Mouse (Mus musculus) G1E (cell line): Measurements from ENCODE around the gene Gpr65. TPM values are rescaled to one million over a fixed set of nuclear protein-coding genes. Genes with fewer than 3 reads are reported as not detected.

Experiments
- ATAC-seq: 2 replicates; pipeline ENCODE4 v1.8.0; 2016; ENCODE audit warnings: mild to moderate bottlenecking; ENCODE audit not compliant: insufficient number of reproducible peaks, poor library complexity, low FRiP score, severe bottlenecking; ENCODE audit errors: extremely low read depth
- DNase-seq: peaks from one replicate; pipeline ENCODE4 v3.0.0; 2012; ENCODE audit warnings: low spot score
- H3K27me3 ChIP-seq: 2 replicates; pipeline ENCODE4 v1.6.1; 2012; ENCODE audit warnings: mild to moderate bottlenecking, low read length, inconsistent platforms; ENCODE audit not compliant: insufficient read depth
- H3K36me3 ChIP-seq: replicated peaks from 2 replicates; pipeline ENCODE3; 2012; ENCODE audit warnings: mild to moderate bottlenecking, inconsistent platforms
- H3K4me1 ChIP-seq: 2 replicates; pipeline ENCODE4 v1.6.1; 2012; ENCODE audit warnings: low read depth, low read length, inconsistent platforms, mixed read lengths; ENCODE audit not compliant: insufficient read depth
- H3K4me3 ChIP-seq: 2 replicates; pipeline ENCODE4 v1.5.1; 2012; ENCODE audit warnings: low read depth, mild to moderate bottlenecking, inconsistent platforms, low read length, moderate library complexity, mixed read lengths
- H3K9me3 ChIP-seq: replicated peaks from 2 replicates; pipeline ENCODE4 v1.6.1; 2012; ENCODE audit warnings: inconsistent platforms
- CTCF ChIP-seq: IDR thresholded peaks from 2 replicates; pipeline ENCODE4 v1.5.1; 2012; ENCODE audit warnings: low read depth, low read length, inconsistent platforms, mixed read lengths
- GATA1 ChIP-seq: IDR thresholded peaks from 2 replicates; pipeline ENCODE4 v1.6.1; 2012; ENCODE audit warnings: borderline replicate concordance, low read length, inconsistent platforms, mixed read lengths
- GATA2 ChIP-seq: IDR thresholded peaks from 2 replicates; pipeline ENCODE4 v1.6.1; 2012; ENCODE audit warnings: low read depth, low read length, inconsistent platforms, borderline replicate concordance
- POLR2AphosphoS5 ChIP-seq: IDR thresholded peaks from 2 replicates; pipeline ENCODE4 v1.6.1; 2012; ENCODE audit warnings: low read depth, low read length, inconsistent platforms; ENCODE audit not compliant: insufficient replicate concordance
- TAL1 ChIP-seq: conservative IDR thresholded peaks from 2 replicates; pipeline ENCODE4 v1.6.1; 2012; ENCODE audit warnings: low read depth, low read length, inconsistent platforms, mixed read lengths
- polyA plus RNA-seq: library from polyadenylated mRNA; stranded (reverse); fragments of >175 nt; gene quantifications from 2 replicates; pipeline ENCODE4 v1.2.3, GENCODE M21; 2012
- total RNA-seq, 2 experiments: library from RNA; stranded (forward) in 1 of 2; stranded (reverse) in 1 of 2; fragments of 200-1000 nt in 1 of 2; fragments of >200 nt in 1 of 2; fragmentation: Nextera tagmentation in 1 of 2; gene quantifications; 2 replicates each; pipeline ENCODE4 v1.2.3; 2014 to 2017

Gene Gpr65
- total and polyA plus RNA-seq, 3 experiments: 2.4 to 232 (median 144) TPM

GRCm38 (mm10) chr12:98249671-98250070 is 18.8 kb upstream of the Gpr65 start:
- Histone ChIP-seq H3K36me3 (peaks cover 64% of the 10 kb centered on the region), H3K9me3 (no peaks in the 10 kb centered on the region), H3K4me3 (no peak overlapping the region), H3K4me1 (peaks cover 38% of the 10 kb centered on the region), H3K27me3 (no peaks in the 10 kb centered on the region)
- no peak for TF ChIP-seq POLR2AphosphoS5
- no peak for TF ChIP-seq GATA1
- no peak for TF ChIP-seq GATA2
- DNase-seq (no peak), ATAC-seq (peak; percentile 46)

DNA sequence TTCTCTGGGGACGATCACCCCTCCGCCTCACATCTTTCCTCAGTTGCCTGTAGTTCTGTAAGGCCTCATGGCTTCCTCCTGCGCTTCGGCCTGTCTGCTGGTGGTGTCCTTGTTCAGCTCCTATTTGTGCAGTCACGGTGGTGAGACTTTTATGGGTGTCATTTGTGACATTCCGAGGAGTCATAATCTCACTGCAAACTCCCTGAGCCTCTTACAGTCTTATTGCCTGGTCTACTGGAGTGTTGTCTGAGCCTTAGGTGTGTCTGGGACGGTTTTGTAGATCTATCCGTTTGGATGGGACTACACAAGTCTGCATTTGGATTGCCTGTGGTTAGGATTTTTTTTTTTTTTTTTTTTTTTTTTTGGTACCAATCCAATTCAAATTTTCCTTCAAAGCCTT is 18.1 kb upstream of the Gpr65 start:
- no peak for TF ChIP-seq GATA1
- no peak for DNase-seq
- H3K4me1 ChIP-seq: peaks cover 40% of the 10 kb centered on the region
- no peaks in the 10 kb centered on the region for H3K9me3 ChIP-seq
- no peak for ATAC-seq
- H3K27me3 ChIP-seq: no peaks in the 10 kb centered on the region
- H3K4me3 ChIP-seq: no peak overlapping the region
- peaks cover 65% of the 10 kb centered on the region for H3K36me3 ChIP-seq

- H3K4me1 ChIP-seq: peaks cover 43% of the 10 kb centered on the region
- H3K9me3 ChIP-seq: no peaks in the 10 kb centered on the region
- TF ChIP-seq GATA1 (no peak), GATA2 (no peak), TAL1 (no peak), POLR2AphosphoS5 (no peak), CTCF (no peak)
- H3K27me3 ChIP-seq: no peaks in the 10 kb centered on the region
- no peak for ATAC-seq
- DNase-seq: no peak
- H3K4me3 ChIP-seq: no peak overlapping the region
- H3K36me3 ChIP-seq: peaks cover 68% of the 10 kb centered on the region
These were observed 16.0 kb upstream of the Gpr65 start for GRCm38 (mm10) chr12:98252417-98252816.

DNA sequence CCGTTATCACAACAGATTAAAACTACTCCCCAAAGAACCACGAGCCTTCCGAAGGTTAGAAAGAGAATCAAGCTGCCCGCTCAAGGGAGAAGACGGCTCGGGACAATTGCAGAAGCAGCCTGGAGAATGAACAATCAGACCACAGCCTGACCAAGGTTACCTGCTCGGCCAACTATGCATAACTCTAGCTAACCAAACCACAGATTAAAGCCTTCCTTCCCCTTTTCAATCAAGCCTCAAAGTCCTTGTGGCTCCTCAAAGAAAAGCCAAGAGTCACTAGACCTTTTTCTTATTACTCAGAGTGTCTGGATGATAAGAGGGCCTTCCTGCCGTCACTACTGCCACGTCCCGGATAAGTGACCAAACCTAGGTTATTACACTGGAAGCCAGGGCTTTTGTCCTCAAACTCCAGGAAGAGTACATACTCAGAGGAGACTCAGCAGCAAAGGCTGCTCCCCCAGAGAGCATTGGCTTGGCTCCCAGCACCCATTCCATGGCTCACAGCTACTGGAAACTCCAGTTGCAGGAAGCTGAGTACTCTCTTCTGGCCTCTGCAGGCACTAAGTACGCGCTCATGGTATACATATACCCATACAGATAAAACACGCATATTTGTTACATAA is 13.0 kb upstream of the Gpr65 start:
- no peaks in the 10 kb centered on the region for H3K27me3 ChIP-seq
- no peak overlapping the region for H3K4me3 ChIP-seq
- DNase-seq (no peak), ATAC-seq (peak; percentile 50)
- peaks cover 55% of the 10 kb centered on the region for H3K36me3 ChIP-seq
- no peaks in the 10 kb centered on the region for H3K9me3 ChIP-seq
- peaks cover 50% of the 10 kb centered on the region for H3K4me1 ChIP-seq
- TF ChIP-seq GATA2: no peak
- no peak for TF ChIP-seq POLR2AphosphoS5
- TF ChIP-seq GATA1: no peak
- TF ChIP-seq TAL1: no peak
- TF ChIP-seq CTCF: no peak

- no peaks in the 10 kb centered on the region for H3K27me3 ChIP-seq
- ATAC-seq (no peak), DNase-seq (no peak)
- peaks cover 73% of the 10 kb centered on the region for H3K4me1 ChIP-seq
- TF ChIP-seq POLR2AphosphoS5 (no peak), TAL1 (no peak), GATA2 (no peak), GATA1 (no peak), CTCF (no peak)
- H3K4me3 ChIP-seq: peak overlapping the region; percentile 86
- H3K9me3 ChIP-seq: no peaks in the 10 kb centered on the region
- H3K36me3 ChIP-seq: peaks cover 29% of the 10 kb centered on the region
These were observed 10.0 kb upstream of the Gpr65 start for GRCm38 (mm10) chr12:98258371-98258844.

DNA sequence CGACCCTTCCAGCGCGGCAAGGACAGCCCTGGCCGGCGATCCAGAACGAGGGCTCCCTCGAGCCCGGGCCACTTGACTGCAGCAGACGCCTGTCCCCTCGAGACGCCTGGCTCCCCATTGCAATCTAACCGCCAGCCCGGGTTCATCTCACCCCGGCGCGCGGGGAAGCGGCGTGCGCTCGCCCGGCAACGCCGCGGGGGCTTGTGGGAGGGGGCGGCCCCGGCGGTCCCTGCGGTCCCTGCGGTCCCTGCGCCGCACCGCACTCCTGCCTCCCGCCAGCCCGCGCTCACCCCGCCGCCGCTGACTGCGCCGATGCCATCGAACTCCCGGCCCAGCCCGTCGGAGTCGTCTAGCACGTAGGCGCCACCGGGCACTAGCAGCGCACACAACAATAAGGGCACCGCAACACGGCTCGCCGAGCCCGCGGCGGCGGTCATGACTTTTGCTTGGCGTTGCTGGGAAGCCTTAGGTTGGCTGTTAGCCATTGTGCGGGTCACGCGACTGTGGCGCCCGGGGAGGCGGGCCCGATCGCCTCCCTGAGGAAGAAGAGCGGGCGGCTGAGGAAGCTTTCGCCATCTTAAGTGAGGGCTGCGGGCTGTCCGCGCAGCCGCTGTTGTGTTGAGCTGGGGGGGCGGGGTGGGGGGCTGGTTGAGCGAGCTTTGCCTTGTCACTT is 9.5 kb upstream of the Gpr65 start, which contains the start of gene Galc:
Galc (minus strand) TSS at position 615 of the 673 bp plus-strand sequence.
- Histone ChIP-seq H3K36me3 (peaks cover 23% of the 10 kb centered on the region), H3K4me1 (peaks cover 73% of the 10 kb centered on the region), H3K27me3 (no peaks in the 10 kb centered on the region), H3K4me3 (peak within 1 kb of the TSS; percentile 86), H3K9me3 (no peaks in the 10 kb centered on the region)
- DNase-seq: peak; percentile 93
- ATAC-seq: peak; percentile 50; the same call in 1 of the 2 replicates
- TF ChIP-seq POLR2AphosphoS5 (no peak), GATA2 (no peak), TAL1 (no peak), GATA1 (no peak), CTCF (no peak)
